Mouse (Mus musculus) lung, adult 2 months (tissue): ENCODE data around the gene Trp53bp2.

Source experiments
- CTCF ChIP-seq: fragments of 200-500 bp; IDR thresholded peaks from 2 replicates; pipeline ENCODE4 v1.5.1; 2011; ENCODE audit warnings: mild to moderate bottlenecking, low read length, control low read depth; ENCODE audit not compliant: insufficient read depth
- POLR2A ChIP-seq: fragments of 200-500 bp; IDR thresholded peaks from 2 replicates; pipeline ENCODE4 v1.6.1; 2011; ENCODE audit warnings: low read depth, mild to moderate bottlenecking, control low read depth, low read length, borderline replicate concordance; ENCODE audit errors: extremely low read depth

- TF ChIP-seq CTCF (no peak), POLR2A (no peak)
These were observed 20.9 kb downstream of the Trp53bp2 start for GRCm38 (mm10) chr1:182429826-182430225.
